Mouse (Mus musculus) gonadal fat pad, adult 2 months (tissue): ENCODE data around the gene Vmn2r65. TPM values are rescaled to one million over a fixed set of nuclear protein-coding genes. Genes with fewer than 3 reads are reported as not detected.

ENCODE experiments used
- DNase-seq: peaks from one replicate; pipeline ENCODE4 v3.0.0-alpha.2; 2012; ENCODE audit warnings: low read depth
- polyA plus RNA-seq: library from polyadenylated mRNA; depleted of rRNA; stranded (reverse); fragments of >200 nt; gene quantifications from 2 replicates; pipeline ENCODE4 v1.2.3, GENCODE M21; 2012; rRNA removed

The Vmn2r65 gene
- polyA plus RNA-seq, result not detected in 2 replicates

- no peak for DNase-seq
Measured at GRCm38 (mm10) chr7:84964015-84964414, at the start of gene Vmn2r65. TSS of gene Vmn2r65 (minus strand) at chr7:84964115.

- DNase-seq, result no peak
Measured at GRCm38 (mm10) chr7:85012168-85012567, 48.3 kb upstream of the Vmn2r65 start, which contains the start of gene Vmn2r66. TSS of gene Vmn2r66 (minus strand) at chr7:85012268.

GRCm38 (mm10) chr7:84996694-84997093 is 32.8 kb upstream of the Vmn2r65 start:
- DNase-seq, result no peak

Other genes starting within 250 kb of the Vmn2r65 start
- gene Olfr291, start 110.6 kb downstream of the Vmn2r65 start, polyA plus RNA-seq, result not detected in 2 replicates
- gene Vmn2r66, start 48.2 kb upstream of the Vmn2r65 start, polyA plus RNA-seq, result not detected in 2 replicates
- gene Vmn2r67, start 191.9 kb upstream of the Vmn2r65 start, polyA plus RNA-seq, result not detected in 2 replicates